Mouse (Mus musculus) midbrain, embryonic 16.5 days (tissue): ENCODE measurements at regions not wholly inside any gene's neighbourhood (a gene's known extent, or its start where the extent isn't known, plus 50 kb on each side); places are given as distances from the start of the nearest gene placed in this dataset.

Experiments
- ATAC-seq: fragments of 200-750 bp; cut with Nextera tagmentation; 2 replicates; pipeline ENCODE4 v1.8.0; 2017; ENCODE audit warnings: moderate TSS enrichment
- H3K27ac ChIP-seq: fragments of 300-500 bp; sonication (generic); 2 replicates; pipeline ENCODE4 v1.5.1; 2014; ENCODE audit warnings: mild to moderate bottlenecking, low read length, mixed read lengths
- H3K27me3 ChIP-seq: fragments of 300-500 bp; sonication (generic); 2 replicates; pipeline ENCODE4 v1.6.1; 2014; ENCODE audit warnings: low read depth, low read length, mixed read lengths; ENCODE audit not compliant: control insufficient read depth, insufficient read depth
- H3K36me3 ChIP-seq: fragments of 300-500 bp; sonication (generic); 2 replicates; pipeline ENCODE4 v1.6.1; 2014; ENCODE audit warnings: mild to moderate bottlenecking, low read length, moderate library complexity, mixed read lengths; ENCODE audit not compliant: control insufficient read depth, insufficient read depth
- H3K4me1 ChIP-seq: fragments of 300-500 bp; sonication (generic); 2 replicates; pipeline ENCODE4 v1.6.1; 2014; ENCODE audit warnings: mild to moderate bottlenecking, low read length, mixed read lengths; ENCODE audit not compliant: control insufficient read depth, insufficient read depth
- H3K4me2 ChIP-seq: fragments of 300-500 bp; sonication (generic); 2 replicates; pipeline ENCODE4 v1.6.1; 2014; ENCODE audit warnings: mild to moderate bottlenecking, low read length, mixed read lengths
- H3K4me3 ChIP-seq: fragments of 300-500 bp; sonication (generic); 2 replicates; pipeline ENCODE4 v1.5.1; 2014; ENCODE audit warnings: low read depth, mild to moderate bottlenecking, low read length, moderate library complexity, mixed read lengths
- H3K9ac ChIP-seq: fragments of 300-500 bp; sonication (generic); 2 replicates; pipeline ENCODE4 v1.6.1; 2014; ENCODE audit warnings: low read depth, low read length, mixed read lengths
- H3K9me3 ChIP-seq: fragments of 300-500 bp; sonication (generic); replicated peaks from 2 replicates; pipeline ENCODE4 v1.6.1; 2014; ENCODE audit warnings: mild to moderate bottlenecking, low read length, mixed read lengths; ENCODE audit not compliant: control insufficient read depth, poor library complexity, severe bottlenecking
- WGBS: fragments of 180-500 bp; shearing (Covaris S2); extraction: QIAGEN DNeasy Blood & Tissue Kit; methylation state at CpG from one replicate; pipeline ENCODE4 v1.1.7; 2014; 5-methylcytosine and 5-hydroxymethylcytosine counted together

DNA sequence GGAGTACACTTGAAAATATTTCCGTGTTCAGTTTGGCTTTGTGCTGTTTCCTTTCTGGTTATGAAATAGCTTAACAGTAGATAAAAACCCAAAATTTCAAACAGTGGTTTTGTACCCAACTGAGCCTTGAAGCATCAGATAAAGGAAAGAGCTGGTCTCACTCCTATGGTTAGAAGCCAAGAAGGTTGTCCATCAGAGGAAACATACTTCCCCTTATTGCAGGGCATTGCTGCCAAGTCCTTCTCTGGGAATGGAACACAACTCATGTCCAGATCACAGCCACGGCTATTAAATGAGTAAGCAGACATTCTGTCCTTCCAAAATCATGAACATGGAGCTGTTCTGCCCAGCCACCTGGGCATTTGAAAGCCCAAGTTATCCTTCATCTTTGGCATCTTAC is 393.1 kb downstream of the Gpam start:
- Histone ChIP-seq H3K4me1 (no peaks in the 10 kb centered on the region), H3K4me2 (no peak overlapping the region), H3K9ac (no peak overlapping the region), H3K4me3 (no peak overlapping the region), H3K9me3 (no peaks in the 10 kb centered on the region), H3K27me3 (no peaks in the 10 kb centered on the region), H3K36me3 (no peaks in the 10 kb centered on the region), H3K27ac (no peak overlapping the region)
- no peak for ATAC-seq
- WGBS: 87% methylated on average over 2 of the region's 2 CpGs

DNA sequence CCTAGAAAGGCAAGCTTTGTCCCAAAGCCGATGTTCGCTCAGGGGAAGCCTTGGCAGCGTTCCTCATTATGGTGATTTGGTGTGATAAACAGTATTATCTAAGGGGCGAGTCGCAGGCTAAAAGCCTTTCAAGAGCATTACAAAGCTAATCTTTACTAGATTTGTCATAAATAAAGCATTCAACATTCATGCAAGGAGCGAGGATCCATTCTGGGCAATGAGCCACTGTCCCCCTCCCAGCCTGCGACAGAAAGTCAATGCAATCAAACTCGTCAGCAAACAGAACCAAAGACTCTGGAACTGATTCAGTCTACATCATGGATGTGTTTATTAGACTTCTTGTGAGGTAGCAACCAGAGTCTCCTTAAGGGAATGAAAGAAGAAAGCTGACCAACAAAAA is 395.3 kb downstream of the Gpam start:
- 53% methylated on average over 8 of the region's 8 CpGs for WGBS
- Histone ChIP-seq H3K27ac (no peak overlapping the region), H3K9ac (no peak overlapping the region), H3K4me3 (no peak overlapping the region), H3K4me2 (no peak overlapping the region), H3K4me1 (no peaks in the 10 kb centered on the region), H3K9me3 (no peaks in the 10 kb centered on the region), H3K27me3 (no peaks in the 10 kb centered on the region), H3K36me3 (no peaks in the 10 kb centered on the region)
- ATAC-seq: no peak

DNA sequence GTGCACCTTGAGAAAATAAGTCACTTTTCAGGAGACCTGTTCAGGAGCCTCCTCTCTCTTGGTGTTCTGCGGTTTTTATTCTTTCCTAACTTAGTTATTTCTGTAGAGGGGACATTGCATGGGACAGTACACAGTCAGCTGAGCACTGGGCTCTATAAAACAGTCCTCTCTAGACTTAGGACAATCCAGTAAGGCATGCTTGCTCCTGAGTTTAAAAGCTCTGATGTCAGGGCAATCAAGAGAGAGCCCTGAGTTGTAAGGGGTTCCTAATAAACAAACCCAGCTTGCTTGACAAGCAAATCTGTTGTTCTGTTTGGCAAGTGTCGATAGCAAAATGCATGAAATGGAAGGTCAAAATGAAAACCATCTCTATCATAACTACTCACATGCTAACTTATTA is 395.7 kb downstream of the Gpam start:
- Histone ChIP-seq H3K27me3 (no peaks in the 10 kb centered on the region), H3K4me2 (no peak overlapping the region), H3K9me3 (no peaks in the 10 kb centered on the region), H3K27ac (no peak overlapping the region), H3K36me3 (no peaks in the 10 kb centered on the region), H3K9ac (no peak overlapping the region), H3K4me1 (no peaks in the 10 kb centered on the region), H3K4me3 (no peak overlapping the region)
- WGBS: 89% methylated on average over 2 of the region's 2 CpGs
- no peak for ATAC-seq

DNA sequence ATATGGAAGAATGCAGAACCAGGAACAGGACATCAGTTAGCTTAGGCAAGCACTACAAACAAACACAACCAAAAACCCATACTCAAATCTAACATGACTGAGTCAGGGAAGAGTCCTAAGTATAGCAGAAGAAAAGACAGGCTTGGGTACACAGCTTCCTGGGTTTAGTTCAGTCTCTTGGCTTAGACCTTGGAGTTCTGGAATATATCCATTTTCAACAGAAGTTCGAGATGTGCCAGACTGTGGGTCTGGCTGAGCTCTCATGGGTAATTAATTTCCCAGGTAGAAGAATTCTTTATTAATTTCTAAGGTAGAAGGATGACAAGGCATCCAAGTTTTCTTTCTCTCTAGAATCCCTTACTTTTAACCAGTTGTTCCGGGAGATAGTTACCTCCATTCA is 396.2 kb downstream of the Gpam start:
- ATAC-seq: no peak
- Histone ChIP-seq H3K27me3 (no peaks in the 10 kb centered on the region), H3K9me3 (no peaks in the 10 kb centered on the region), H3K4me3 (no peak overlapping the region), H3K27ac (no peak overlapping the region), H3K4me2 (no peak overlapping the region), H3K9ac (no peak overlapping the region), H3K4me1 (no peaks in the 10 kb centered on the region), H3K36me3 (no peaks in the 10 kb centered on the region)
- 90% methylated on average over 2 of the region's 2 CpGs for WGBS

DNA sequence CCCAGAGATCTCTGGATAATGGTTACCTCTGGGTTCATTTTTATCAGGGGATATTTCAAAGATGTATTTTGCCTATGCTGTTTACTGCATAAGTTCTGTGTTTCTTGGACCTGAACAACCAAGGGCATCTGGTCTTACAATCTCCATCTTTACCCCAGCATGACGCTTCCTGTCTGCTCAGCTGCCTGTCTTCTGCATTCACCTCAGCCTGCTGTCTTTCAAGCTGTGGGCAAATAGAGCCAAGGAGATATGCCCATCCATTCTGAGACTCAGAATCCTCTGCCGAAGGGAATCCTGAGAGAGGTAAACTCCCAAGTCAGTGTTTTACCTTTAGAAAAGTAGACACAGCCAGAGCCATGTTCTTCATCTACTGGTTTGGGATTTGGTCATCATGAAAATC is 396.7 kb downstream of the Gpam start:
- Histone ChIP-seq H3K4me2 (no peak overlapping the region), H3K27me3 (no peaks in the 10 kb centered on the region), H3K9me3 (no peaks in the 10 kb centered on the region), H3K4me1 (no peaks in the 10 kb centered on the region), H3K36me3 (no peaks in the 10 kb centered on the region), H3K27ac (no peak overlapping the region), H3K4me3 (no peak overlapping the region), H3K9ac (no peak overlapping the region)
- WGBS: 98% methylated on average over 2 of the region's 2 CpGs
- no peak for ATAC-seq

DNA sequence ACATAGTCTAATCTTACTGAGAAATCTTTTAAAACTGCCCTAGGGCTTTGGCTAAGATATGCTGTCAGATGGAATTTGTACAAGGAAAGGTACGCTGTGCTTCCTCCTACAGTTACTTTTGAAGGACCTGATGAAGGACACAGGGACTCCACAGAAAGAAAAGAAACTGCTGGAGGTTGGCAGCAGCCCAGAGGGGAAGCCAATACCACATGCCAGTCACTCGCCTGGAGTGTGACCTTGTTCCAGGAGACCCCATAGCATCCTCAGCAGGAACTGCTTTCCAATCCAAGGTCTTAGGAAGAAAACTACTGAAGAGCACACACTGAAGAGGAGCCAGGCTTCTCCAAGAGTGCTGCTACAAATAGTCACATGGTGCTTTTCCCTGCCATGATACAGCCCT is 404.9 kb downstream of the Gpam start:
- H3K4me2 ChIP-seq: no peak overlapping the region
- H3K4me3 ChIP-seq: no peak overlapping the region
- no peaks in the 10 kb centered on the region for H3K36me3 ChIP-seq
- H3K27me3 ChIP-seq: no peaks in the 10 kb centered on the region
- H3K9me3 ChIP-seq: no peaks in the 10 kb centered on the region
- WGBS: 73% methylated on average over 2 of the region's 2 CpGs
- ATAC-seq: no peak
- no peak overlapping the region for H3K9ac ChIP-seq
- H3K4me1 ChIP-seq: no peaks in the 10 kb centered on the region
- H3K27ac ChIP-seq: no peak overlapping the region

DNA sequence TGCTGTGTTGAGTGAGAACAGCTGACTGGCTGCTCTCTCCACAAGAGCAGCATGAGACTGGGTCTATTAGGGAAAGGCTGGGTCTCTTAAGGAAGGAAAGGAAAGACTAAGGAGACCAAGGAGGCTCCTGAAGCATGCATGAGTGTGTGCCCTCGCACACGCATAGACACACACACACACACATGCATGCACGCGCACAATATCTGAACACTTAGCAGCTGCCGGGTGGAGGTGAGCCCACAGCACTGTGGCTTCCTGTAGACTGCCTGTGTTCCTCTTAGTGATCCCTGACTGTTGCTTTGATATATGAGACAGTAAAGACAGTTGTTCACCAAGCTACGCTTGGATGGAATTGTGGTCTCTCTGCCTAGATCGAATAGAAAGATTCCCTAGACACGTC is 429.6 kb downstream of the Gpam start:
- no peaks in the 10 kb centered on the region for H3K9me3 ChIP-seq
- H3K36me3 ChIP-seq: no peaks in the 10 kb centered on the region
- H3K27me3 ChIP-seq: no peaks in the 10 kb centered on the region
- no peak overlapping the region for H3K9ac ChIP-seq
- H3K4me1 ChIP-seq: no peaks in the 10 kb centered on the region
- H3K4me3 ChIP-seq: no peak overlapping the region
- WGBS: 95% methylated on average over 8 of the region's 8 CpGs
- H3K4me2 ChIP-seq: no peak overlapping the region
- ATAC-seq: no peak
- H3K27ac ChIP-seq: no peak overlapping the region

DNA sequence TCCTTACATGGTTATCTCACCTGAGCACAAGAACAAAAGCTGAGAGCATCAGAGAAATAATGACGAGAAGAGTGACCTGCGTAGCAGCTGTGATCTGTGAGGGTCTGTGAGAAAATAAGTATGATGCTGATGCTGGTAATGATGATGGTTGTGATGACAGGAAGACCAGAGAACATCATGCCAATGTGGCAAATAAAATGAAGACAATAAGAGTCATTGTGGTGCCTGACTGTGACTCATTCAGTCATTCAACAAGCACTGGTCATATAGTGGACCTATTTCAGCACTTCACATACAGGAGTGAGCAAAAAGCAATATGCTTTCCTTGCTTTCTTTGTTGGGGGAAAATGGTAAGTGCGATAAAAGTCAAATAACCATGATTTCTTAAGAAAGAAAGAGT is 433.3 kb downstream of the Gpam start:
- H3K36me3 ChIP-seq: no peaks in the 10 kb centered on the region
- H3K9me3 ChIP-seq: no peaks in the 10 kb centered on the region
- H3K27ac ChIP-seq: no peak overlapping the region
- no peak for ATAC-seq
- H3K9ac ChIP-seq: no peak overlapping the region
- no peaks in the 10 kb centered on the region for H3K27me3 ChIP-seq
- no peaks in the 10 kb centered on the region for H3K4me1 ChIP-seq
- 94% methylated on average over 3 of the region's 3 CpGs for WGBS
- H3K4me3 ChIP-seq: no peak overlapping the region
- H3K4me2 ChIP-seq: no peak overlapping the region

DNA sequence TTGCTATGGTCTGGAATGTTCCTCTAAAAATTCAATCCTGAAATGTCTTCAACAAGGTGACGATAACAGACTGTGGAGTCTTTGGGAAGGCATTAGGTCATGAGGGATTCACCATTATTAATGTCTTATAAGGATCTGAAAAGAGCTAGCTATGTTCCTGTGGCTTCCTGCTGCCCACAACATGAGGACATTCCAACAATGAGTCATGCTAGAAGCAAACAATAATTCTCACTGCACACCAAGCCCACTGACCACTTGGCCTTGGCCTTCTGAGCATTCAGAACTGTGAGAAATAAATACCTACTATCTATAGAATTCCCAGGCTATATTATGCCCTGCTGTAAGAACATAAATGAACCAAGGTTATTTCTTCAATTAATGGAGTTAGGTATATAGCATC is 433.9 kb downstream of the Gpam start:
- Histone ChIP-seq H3K27me3 (no peaks in the 10 kb centered on the region), H3K9ac (no peak overlapping the region), H3K27ac (no peak overlapping the region), H3K36me3 (no peaks in the 10 kb centered on the region), H3K4me2 (no peak overlapping the region), H3K4me3 (no peak overlapping the region), H3K9me3 (no peaks in the 10 kb centered on the region), H3K4me1 (no peaks in the 10 kb centered on the region)
- WGBS: 94% methylated on average over 1 of the region's 1 CpGs
- ATAC-seq: no peak

DNA sequence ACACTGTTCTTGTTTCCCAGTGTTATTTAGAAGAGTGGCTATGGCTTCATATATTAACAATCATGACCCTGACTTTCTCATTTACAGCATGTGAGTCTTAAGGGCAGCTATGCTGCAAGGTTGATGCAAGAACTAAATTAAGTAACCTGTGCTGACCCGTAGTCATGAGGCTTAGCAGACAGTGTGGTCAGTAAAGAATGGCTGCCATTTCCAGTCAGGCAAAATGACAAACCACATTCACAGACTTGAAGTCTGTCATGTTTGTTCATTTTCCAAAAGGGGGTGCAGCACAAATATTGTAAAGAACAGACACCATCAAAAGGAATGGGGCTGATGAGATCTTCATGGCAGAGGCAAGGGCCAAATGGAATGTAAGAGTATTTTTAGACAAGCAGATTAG is 435.2 kb downstream of the Gpam start:
- Histone ChIP-seq H3K36me3 (no peaks in the 10 kb centered on the region), H3K4me3 (no peak overlapping the region), H3K4me1 (no peaks in the 10 kb centered on the region), H3K4me2 (no peak overlapping the region), H3K9me3 (no peaks in the 10 kb centered on the region), H3K27ac (no peak overlapping the region), H3K9ac (no peak overlapping the region), H3K27me3 (no peaks in the 10 kb centered on the region)
- WGBS: 89% methylated on average over 1 of the region's 1 CpGs
- no peak for ATAC-seq
